Mouse (Mus musculus): ENCODE measurements at regions not wholly inside any gene's neighbourhood (a gene's known extent, or its start where the extent isn't known, plus 50 kb on each side); places are given as distances from the start of the nearest gene placed in this dataset.

DNA sequence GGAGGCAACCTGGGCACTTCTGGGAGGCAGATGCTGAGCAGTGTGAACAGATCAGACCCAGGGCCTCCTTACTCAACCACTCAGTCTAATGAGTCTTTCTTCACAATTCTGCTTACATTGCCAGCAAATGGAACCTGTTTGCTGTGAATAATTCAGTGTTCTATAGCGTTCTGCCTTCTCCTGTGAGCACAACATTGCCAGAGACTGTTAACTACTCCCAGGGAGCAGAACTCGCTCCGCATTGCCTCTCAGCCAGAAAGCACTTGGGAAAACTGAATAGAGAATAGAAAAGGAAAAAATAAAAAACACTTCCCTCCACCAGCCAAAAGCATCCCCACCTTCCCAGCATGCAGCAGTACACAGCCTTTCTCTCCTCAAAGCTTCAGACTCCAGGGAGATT is 51.5 kb downstream of the Aym1 start:
- ATAC-seq = no peak
- Histone ChIP-seq H3K27me3 (ENCODE audit: control insufficient read depth, insufficient read depth, low read depth, low read length) (no peaks in the 10 kb centered on the region), H3K9ac (ENCODE audit: low read depth, low read length) (no peak overlapping the region), H3K4me1 (ENCODE audit: control insufficient read depth, insufficient read depth, low read length) (peaks cover 23% of the 10 kb centered on the region), H3K9me3 (replicated peaks; ENCODE audit: control insufficient read depth, low read length, poor library complexity, severe bottlenecking) (no peaks in the 10 kb centered on the region), H3K4me3 (ENCODE audit: low read depth, low read length) (no peak overlapping the region), H3K4me2 (ENCODE audit: low read length) (no peak overlapping the region), H3K36me3 (ENCODE audit: control insufficient read depth, insufficient read depth, low read length) (no peaks in the 10 kb centered on the region), H3K27ac (ENCODE audit: low read length) (peak overlapping the region; percentile 62)
- WGBS = 64% methylated on average over 3 of the region's 3 CpGs

GRCm38 (mm10) chr5:113410963-113411362 is 53.9 kb downstream of the Aym1 start:
- Histone ChIP-seq H3K4me2 (ENCODE audit: low read length) (no peak overlapping the region), H3K4me3 (ENCODE audit: low read depth, low read length) (no peak overlapping the region), H3K4me1 (ENCODE audit: control insufficient read depth, insufficient read depth, low read length) (peaks cover 23% of the 10 kb centered on the region), H3K27ac (ENCODE audit: low read length) (peak overlapping the region; percentile 62), H3K27me3 (ENCODE audit: control insufficient read depth, insufficient read depth, low read depth, low read length) (no peaks in the 10 kb centered on the region), H3K9me3 (replicated peaks; ENCODE audit: control insufficient read depth, low read length, poor library complexity, severe bottlenecking) (no peaks in the 10 kb centered on the region), H3K9ac (ENCODE audit: low read depth, low read length) (no peak overlapping the region), H3K36me3 (ENCODE audit: control insufficient read depth, insufficient read depth, low read length) (no peaks in the 10 kb centered on the region)
- no peak for ATAC-seq
- 42% methylated on average over 13 of the region's 13 CpGs for WGBS

DNA sequence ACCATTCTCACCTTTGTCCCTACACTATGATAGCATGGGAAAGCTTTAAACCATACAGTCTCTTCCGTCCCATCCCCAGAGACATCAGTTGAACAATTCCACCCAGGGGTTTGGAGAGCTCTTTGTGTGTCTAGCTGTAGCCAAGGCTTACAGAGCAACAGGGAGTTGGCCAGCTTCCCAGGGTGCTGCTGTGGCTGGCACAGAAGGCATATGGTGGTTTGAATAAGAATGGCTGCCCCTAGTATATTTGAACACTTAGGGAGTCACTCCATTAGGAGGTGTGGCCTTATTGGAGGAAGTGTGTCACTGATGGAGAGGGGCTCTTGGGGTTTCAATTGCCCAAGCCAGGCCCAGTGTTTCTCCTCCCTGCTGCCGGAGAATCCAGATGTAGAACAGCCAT is 57.5 kb downstream of the Aym1 start:
- WGBS = 71% methylated on average over 2 of the region's 2 CpGs
- H3K36me3 ChIP-seq (ENCODE audit: control insufficient read depth, insufficient read depth, low read length) = no peaks in the 10 kb centered on the region
- H3K4me3 ChIP-seq (ENCODE audit: low read depth, low read length) = no peak overlapping the region
- no peak overlapping the region for H3K9ac ChIP-seq (ENCODE audit: low read depth, low read length)
- peaks cover 18% of the 10 kb centered on the region for H3K4me1 ChIP-seq (ENCODE audit: control insufficient read depth, insufficient read depth, low read length)
- H3K27me3 ChIP-seq (ENCODE audit: control insufficient read depth, insufficient read depth, low read depth, low read length) = no peaks in the 10 kb centered on the region
- no peaks in the 10 kb centered on the region for H3K9me3 ChIP-seq (replicated peaks; ENCODE audit: control insufficient read depth, low read length, poor library complexity, severe bottlenecking)
- no peak overlapping the region for H3K27ac ChIP-seq (ENCODE audit: low read length)
- H3K4me2 ChIP-seq (ENCODE audit: low read length) = no peak overlapping the region
- no peak for ATAC-seq

DNA sequence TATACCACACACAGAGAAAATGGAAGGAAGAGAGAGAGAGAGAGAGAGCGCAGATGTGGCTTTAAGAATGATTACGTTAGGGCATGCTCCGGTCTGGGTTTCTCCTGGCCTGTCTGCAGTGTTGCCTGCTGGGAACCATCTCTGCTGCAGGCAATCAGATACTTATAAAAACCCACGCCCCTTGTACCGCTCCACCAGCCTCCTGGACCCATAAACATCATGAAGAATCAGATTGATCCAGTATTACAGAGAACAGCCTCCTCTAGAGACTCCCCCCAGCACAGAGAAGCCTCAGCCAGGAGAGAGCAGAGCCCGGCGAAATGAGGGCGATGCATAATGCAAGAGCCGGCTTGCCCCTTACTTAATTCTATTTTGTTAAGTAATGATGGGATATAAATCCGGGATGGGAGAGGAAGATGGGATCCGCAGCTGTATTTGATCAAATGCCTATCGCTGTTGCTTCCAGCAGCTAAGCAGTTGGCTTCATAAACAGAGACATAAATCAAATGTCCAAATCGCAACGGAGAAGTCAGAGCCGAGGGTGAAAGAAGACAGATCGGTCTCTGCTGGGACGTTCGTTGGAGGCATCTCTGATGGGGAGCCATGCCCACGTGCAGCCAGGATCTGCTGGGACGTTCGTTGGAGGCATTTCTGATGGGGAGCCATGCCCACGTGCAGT is 61.4 kb downstream of the Aym1 start:
- Histone ChIP-seq H3K9ac (ENCODE audit: low read depth, low read length) (no peak overlapping the region), H3K27me3 (ENCODE audit: control insufficient read depth, insufficient read depth, low read depth, low read length) (no peaks in the 10 kb centered on the region), H3K36me3 (ENCODE audit: control insufficient read depth, insufficient read depth, low read length) (no peaks in the 10 kb centered on the region), H3K4me3 (ENCODE audit: low read depth, low read length) (no peak overlapping the region), H3K4me1 (ENCODE audit: control insufficient read depth, insufficient read depth, low read length) (peaks cover 11% of the 10 kb centered on the region; the same call in 1 of the 2 replicates), H3K4me2 (ENCODE audit: low read length) (no peak overlapping the region), H3K27ac (ENCODE audit: low read length) (0 out of 2 replicates have a peak overlapping the region, but pooled peaks have one; percentile 8), H3K9me3 (replicated peaks; ENCODE audit: control insufficient read depth, low read length, poor library complexity, severe bottlenecking) (no peaks in the 10 kb centered on the region)
- 66% methylated on average over 22 of the region's 22 CpGs for WGBS
- ATAC-seq = peak; percentile 49; the same call in 1 of the 2 replicates

GRCm38 (mm10) chr5:113420619-113421018 is 63.5 kb downstream of the Aym1 start:
- ATAC-seq = no peak
- no peak overlapping the region for H3K27ac ChIP-seq (ENCODE audit: low read length)
- peaks cover 11% of the 10 kb centered on the region; the same call in 1 of the 2 replicates for H3K4me1 ChIP-seq (ENCODE audit: control insufficient read depth, insufficient read depth, low read length)
- no peaks in the 10 kb centered on the region for H3K9me3 ChIP-seq (replicated peaks; ENCODE audit: control insufficient read depth, low read length, poor library complexity, severe bottlenecking)
- H3K27me3 ChIP-seq (ENCODE audit: control insufficient read depth, insufficient read depth, low read depth, low read length) = no peaks in the 10 kb centered on the region
- no peak overlapping the region for H3K9ac ChIP-seq (ENCODE audit: low read depth, low read length)
- no peak overlapping the region for H3K4me3 ChIP-seq (ENCODE audit: low read depth, low read length)
- no peak overlapping the region for H3K4me2 ChIP-seq (ENCODE audit: low read length)
- H3K36me3 ChIP-seq (ENCODE audit: control insufficient read depth, insufficient read depth, low read length) = no peaks in the 10 kb centered on the region
- 32% methylated on average over 5 of the region's 5 CpGs for WGBS

DNA sequence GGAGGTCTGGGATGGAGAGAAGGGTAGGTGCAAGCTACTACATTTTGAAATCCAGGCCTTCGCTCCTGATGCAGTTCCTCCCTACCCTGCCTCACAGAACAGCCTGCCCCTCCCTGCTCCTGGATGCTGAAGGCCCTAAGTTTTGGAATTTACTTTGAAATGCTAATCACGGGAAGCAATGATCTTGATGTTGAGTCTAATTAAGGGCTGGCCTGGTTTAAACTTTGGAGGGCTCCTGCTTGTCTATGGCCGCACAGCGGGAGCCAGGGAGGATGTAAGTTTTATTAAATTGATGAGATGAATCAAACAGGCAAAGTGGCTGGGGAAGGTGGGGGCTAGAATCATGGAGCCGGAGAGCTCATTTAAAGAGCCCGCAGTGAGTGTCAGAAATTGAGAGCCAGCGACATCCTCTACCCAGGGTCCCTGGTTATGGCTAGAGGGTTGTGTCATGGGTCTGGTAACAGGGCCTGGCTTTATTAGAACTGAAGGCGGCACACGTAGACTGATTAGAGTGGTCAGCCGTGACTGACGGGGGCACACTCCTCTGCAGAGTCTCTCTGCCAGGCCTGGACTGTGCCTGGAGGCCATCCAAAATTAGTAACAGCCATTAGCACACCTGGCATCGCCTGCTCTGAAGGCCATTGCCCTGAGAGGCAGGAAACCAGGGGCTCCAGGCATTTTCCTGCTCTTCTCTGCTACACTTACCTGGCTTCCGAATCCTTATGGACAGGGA is 65.1 kb downstream of the Aym1 start:
- H3K9me3 ChIP-seq (replicated peaks; ENCODE audit: control insufficient read depth, low read length, poor library complexity, severe bottlenecking) = no peaks in the 10 kb centered on the region
- no peak overlapping the region for H3K4me3 ChIP-seq (ENCODE audit: low read depth, low read length)
- peaks cover 11% of the 10 kb centered on the region for H3K4me1 ChIP-seq (ENCODE audit: control insufficient read depth, insufficient read depth, low read length)
- no peaks in the 10 kb centered on the region for H3K36me3 ChIP-seq (ENCODE audit: control insufficient read depth, insufficient read depth, low read length)
- peak; percentile 48; the same call in 1 of the 2 replicates for ATAC-seq
- peak overlapping the region; percentile 44 for H3K27ac ChIP-seq (ENCODE audit: low read length)
- H3K9ac ChIP-seq (ENCODE audit: low read depth, low read length) = no peak overlapping the region; the same call in 1 of the 2 replicates
- 52% methylated on average over 13 of the region's 13 CpGs for WGBS
- no peak overlapping the region for H3K4me2 ChIP-seq (ENCODE audit: low read length)
- H3K27me3 ChIP-seq (ENCODE audit: control insufficient read depth, insufficient read depth, low read depth, low read length) = no peaks in the 10 kb centered on the region

- Histone ChIP-seq H3K4me2 (ENCODE audit: low read length) (no peak overlapping the region), H3K36me3 (ENCODE audit: control insufficient read depth, insufficient read depth, low read length) (no peaks in the 10 kb centered on the region), H3K9ac (ENCODE audit: low read depth, low read length) (no peak overlapping the region), H3K27me3 (ENCODE audit: control insufficient read depth, insufficient read depth, low read depth, low read length) (no peaks in the 10 kb centered on the region), H3K27ac (ENCODE audit: low read length) (peak overlapping the region; percentile 44), H3K4me1 (ENCODE audit: control insufficient read depth, insufficient read depth, low read length) (peaks cover 14% of the 10 kb centered on the region), H3K4me3 (ENCODE audit: low read depth, low read length) (no peak overlapping the region), H3K9me3 (replicated peaks; ENCODE audit: control insufficient read depth, low read length, poor library complexity, severe bottlenecking) (no peaks in the 10 kb centered on the region)
- no peak for ATAC-seq
- 93% methylated on average over 3 of the region's 3 CpGs for WGBS
Observed at GRCm38 (mm10) chr5:113422726-113423110, 65.6 kb downstream of the Aym1 start.

DNA sequence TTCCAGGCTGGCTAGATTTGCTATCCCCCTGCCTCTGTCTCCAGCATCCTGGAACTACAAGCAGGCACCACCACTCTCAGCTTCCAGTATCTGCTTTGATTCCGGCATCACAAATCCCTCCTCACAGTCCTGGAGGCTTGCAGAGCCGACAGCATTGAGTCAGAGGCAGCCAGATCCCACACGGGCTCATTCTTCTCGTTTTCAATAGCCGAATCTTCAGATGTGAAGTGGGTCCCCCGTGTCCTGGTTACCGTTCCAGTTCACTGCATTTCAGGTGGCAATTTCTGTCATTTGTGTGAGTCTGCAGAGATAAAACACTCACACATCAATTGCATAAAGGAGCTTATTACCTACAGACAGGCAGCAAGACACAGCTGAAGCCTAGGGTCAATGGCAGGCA is 62.4 kb upstream of the Wscd2 start:
- 33% methylated on average over 7 of the region's 7 CpGs for WGBS
- Histone ChIP-seq H3K9me3 (replicated peaks; ENCODE audit: control insufficient read depth, low read length, poor library complexity, severe bottlenecking) (no peaks in the 10 kb centered on the region), H3K4me2 (ENCODE audit: low read length) (no peak overlapping the region), H3K9ac (ENCODE audit: low read depth, low read length) (no peak overlapping the region; the same call in 1 of the 2 replicates), H3K36me3 (ENCODE audit: control insufficient read depth, insufficient read depth, low read length) (no peaks in the 10 kb centered on the region), H3K4me1 (ENCODE audit: control insufficient read depth, insufficient read depth, low read length) (peaks cover 7% of the 10 kb centered on the region), H3K27ac (ENCODE audit: low read length) (peak overlapping the region; percentile 70), H3K27me3 (ENCODE audit: control insufficient read depth, insufficient read depth, low read depth, low read length) (no peaks in the 10 kb centered on the region), H3K4me3 (ENCODE audit: low read depth, low read length) (no peak overlapping the region)
- ATAC-seq = peak; percentile 60; the same call in 1 of the 2 replicates

DNA sequence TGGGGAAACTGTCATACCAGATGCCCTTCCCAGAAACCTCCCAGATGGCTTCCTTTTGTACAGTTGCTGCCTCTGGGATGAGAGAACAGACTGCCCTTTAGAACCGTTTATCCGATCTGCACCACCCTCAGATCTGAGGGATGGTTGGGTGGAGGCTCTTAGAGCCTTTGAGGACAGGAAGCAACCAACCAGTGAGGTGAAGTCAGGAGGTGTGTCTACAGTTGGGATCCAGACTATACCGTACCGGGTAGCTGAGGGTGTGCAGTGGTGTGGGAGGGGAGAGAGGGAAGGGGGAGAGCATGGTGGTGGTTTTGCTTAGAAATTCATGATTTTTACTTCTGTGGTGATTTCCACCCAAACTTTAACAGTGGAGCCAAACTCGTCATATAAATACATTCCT is 58.8 kb upstream of the Wscd2 start:
- Histone ChIP-seq H3K4me1 (ENCODE audit: control insufficient read depth, insufficient read depth, low read length) (peaks cover 6% of the 10 kb centered on the region), H3K27me3 (ENCODE audit: control insufficient read depth, insufficient read depth, low read depth, low read length) (no peaks in the 10 kb centered on the region), H3K9me3 (replicated peaks; ENCODE audit: control insufficient read depth, low read length, poor library complexity, severe bottlenecking) (no peaks in the 10 kb centered on the region), H3K9ac (ENCODE audit: low read depth, low read length) (no peak overlapping the region), H3K4me3 (ENCODE audit: low read depth, low read length) (no peak overlapping the region), H3K27ac (ENCODE audit: low read length) (no peak overlapping the region), H3K36me3 (ENCODE audit: control insufficient read depth, insufficient read depth, low read length) (no peaks in the 10 kb centered on the region), H3K4me2 (ENCODE audit: low read length) (no peak overlapping the region)
- no peak for ATAC-seq
- WGBS = 71% methylated on average over 5 of the region's 5 CpGs
